Comparison of ENCODE assay signal across 25 mouse cellular contexts in genomic region chr13:97633551-97633950, GRCm38 (mm10).
DNase-seq lines count a peak whose midpoint lies in the region; ATAC-seq and TF ChIP-seq lines count a peak whose summit lies in the region.
"Had no signal": no experiment of that assay in that cellular context is flagged by ENCODE, and none has a peak within 500 bp of the region (broad histone marks: within the 10 kb centered on the region; RNA-seq: fewer than 3 reads in every experiment).

No protein-coding gene starts in this region.

- no peak for ATAC-seq in lung, embryonic 15.5 days (ENCODE audit: borderline replicate concordance, extremely low read depth, low FRiP score, low TSS enrichment)
- ATAC-seq: intestine, embryonic 16.5 days had no signal

- DNase-seq in layer of hippocampus, adult 2 months (ENCODE audit: low spot score in 2 of 2): peak in 1 of 2 experiments; percentile 47
- DNase-seq in layer of hippocampus, postnatal 25 days (ENCODE audit: extremely low spot score in 1 of 2, low spot score in 1 of 2): no peak
- no peak for DNase-seq in lung, postnatal 4 days
- peak; percentile 34 for DNase-seq in brain, embryonic 14.5 days (ENCODE audit: low read depth)
- DNase-seq in telencephalon, adult 2 months (ENCODE audit: low read depth, low spot score): peak; percentile 77
- DNase-seq: adrenal gland, postnatal 25 days; B cell, adult 2 months; cerebellum, adult 2 months; cerebellum, postnatal 14 days; gastrocnemius, postnatal 14 days; kidney, adult 8-10 months; kidney, postnatal 4 days; left cerebral cortex, postnatal 4 days; liver; lung, adult 2 months; midbrain, embryonic 14.5 days; retina, postnatal 1 day had no signal

- TF ChIP-seq POLR2A in brain, embryonic 14.5 days (IDR thresholded peaks at IDR 0.05; ENCODE audit: borderline replicate concordance, extremely low read depth, insufficient read depth, insufficient read length, poor library complexity, severe bottlenecking): no peak

- no peaks in the 10 kb centered on the region for H3K36me3 ChIP-seq in lung, embryonic 15.5 days
- H3K36me3 ChIP-seq: heart, embryonic 10.5 days; heart, embryonic 15.5 days; hindbrain, embryonic 12.5 days; neural tube, embryonic 15.5 days had no signal

- H3K9me3 ChIP-seq in lung, embryonic 15.5 days: no peaks in the 10 kb centered on the region
- H3K9me3 ChIP-seq: heart, embryonic 10.5 days; heart, embryonic 15.5 days; hindbrain, embryonic 12.5 days; neural tube, embryonic 15.5 days had no signal

- TF ChIP-seq CTCF in layer of hippocampus, adult 2 months (conservative IDR thresholded peaks at IDR 0.05): no peak
- no peak for TF ChIP-seq CTCF in brain, embryonic 14.5 days (IDR thresholded peaks at IDR 0.05; ENCODE audit: borderline replicate concordance, extremely low read depth, insufficient read depth, insufficient read length)

- no peak overlapping the region for H3K9ac ChIP-seq in lung, embryonic 15.5 days
- H3K9ac ChIP-seq: heart, embryonic 15.5 days; hindbrain, embryonic 12.5 days; liver, embryonic 14.5 days; neural tube, embryonic 15.5 days had no signal

- no peak overlapping the region for H3K4me2 ChIP-seq in lung, embryonic 15.5 days
- H3K4me2 ChIP-seq: heart, embryonic 15.5 days; hindbrain, embryonic 12.5 days; neural tube, embryonic 15.5 days had no signal

- no peaks in the 10 kb centered on the region for H3K27me3 ChIP-seq in lung, embryonic 15.5 days
- H3K27me3 ChIP-seq: heart, embryonic 15.5 days; hindbrain, embryonic 12.5 days; neural tube, embryonic 15.5 days had no signal

- peak overlapping the region; percentile 92 for H3K27ac ChIP-seq in layer of hippocampus, adult 2 months
- 0 out of 2 replicates have a peak overlapping the region, but pooled peaks have one; percentile 15 for H3K27ac ChIP-seq in lung, embryonic 15.5 days
- H3K27ac ChIP-seq: heart, embryonic 10.5 days; heart, embryonic 15.5 days; hindbrain, embryonic 12.5 days; kidney, postnatal 0 days; liver, embryonic 14.5 days; neural tube, embryonic 15.5 days had no signal

- H3K4me1 ChIP-seq in lung, embryonic 15.5 days: peaks cover 15% of the 10 kb centered on the region; the same call in 1 of the 2 replicates
- H3K4me1 ChIP-seq: heart, embryonic 15.5 days; neural tube, embryonic 15.5 days had no signal

- 45% methylated on average over 4 of the region's 4 CpGs for WGBS in lung, embryonic 15.5 days

- no peak overlapping the region for H3K4me3 ChIP-seq in layer of hippocampus, adult 2 months
- H3K4me3 ChIP-seq in lung, embryonic 15.5 days: no peak overlapping the region
- H3K4me3 ChIP-seq: heart, embryonic 10.5 days; heart, embryonic 15.5 days; hindbrain, embryonic 12.5 days; neural tube, embryonic 15.5 days had no signal

Comparison
In these comparisons a context has a peak if more than half of its experiments do, and no peak if none do; other contexts are left out.
1. DNase-seq: peak in brain, embryonic 14.5 days (single experiment) and telencephalon, adult 2 months (single experiment); none in layer of hippocampus, postnatal 25 days (0 of 2) and lung, postnatal 4 days (0 of 2).